Mouse (Mus musculus) CH12.LX (cell line): ENCODE measurements around the gene Cyp2d10. TPM values are rescaled to one million over a fixed set of nuclear protein-coding genes. Genes with fewer than 3 reads are reported as not detected.

Experiments
- DNase-seq: peaks from one replicate; pipeline ENCODE4 v3.0.0-alpha.2; 2013; ENCODE audit errors: extremely low read depth
- H3K27ac ChIP-seq: 2 replicates; pipeline ENCODE4 v1.5.1; 2012; ENCODE audit warnings: low read depth, mild to moderate bottlenecking, control low read depth, moderate library complexity; ENCODE audit not compliant: insufficient read depth
- H3K27me3 ChIP-seq: replicated peaks from 2 replicates; pipeline ENCODE3; 2012; ENCODE audit warnings: inconsistent platforms
- H3K36me3 ChIP-seq, 2 experiments: replicated peaks in 1 of 2; 2 replicates each; pipeline versions ENCODE3 to v1.6.1; 2012; ENCODE audit warnings: inconsistent platforms in 1 of 2, low read length in 1 of 2, mild to moderate bottlenecking in 1 of 2, mixed read lengths in 1 of 2, moderate library complexity in 1 of 2; ENCODE audit not compliant: control insufficient read depth in 1 of 2, insufficient read depth in 1 of 2
- H3K4me1 ChIP-seq, 2 experiments: 2 replicates each; pipeline ENCODE4 v1.6.1; 2012; ENCODE audit warnings: inconsistent platforms in 1 of 2, moderate library complexity in 1 of 2; ENCODE audit not compliant: insufficient read depth in 2 of 2, control insufficient read depth in 1 of 2
- H3K4me2 ChIP-seq: 2 replicates; pipeline ENCODE4 v1.6.1; 2012; ENCODE audit warnings: low read depth, mild to moderate bottlenecking, control low read depth; ENCODE audit not compliant: poor library complexity, insufficient read depth, severe bottlenecking
- H3K4me3 ChIP-seq, 3 experiments: fragments of 150-350 bp in 1 of 3; sonication (generic) in 1 of 3; replicated peaks in 1 of 3; 2 replicates each; pipeline versions ENCODE3 to v1.5.1; 2011 to 2012; ENCODE audit warnings: low read depth in 2 of 3, low read length in 2 of 3, mild to moderate bottlenecking in 2 of 3, moderate library complexity in 2 of 3, control low read depth in 1 of 3, improper control_type of control experiment in 1 of 3, inconsistent platforms in 1 of 3, mixed read lengths in 1 of 3; ENCODE audit not compliant: poor library complexity in 1 of 3
- H3K79me2 ChIP-seq: replicated peaks from 2 replicates; pipeline ENCODE4 v1.6.1; 2012; ENCODE audit warnings: mild to moderate bottlenecking, moderate library complexity; ENCODE audit not compliant: control insufficient read depth, poor library complexity, insufficient read depth, severe bottlenecking; ENCODE audit errors: extremely low read depth
- H3K9ac ChIP-seq: 2 replicates; pipeline ENCODE4 v1.6.1; 2012; ENCODE audit warnings: low read depth, mild to moderate bottlenecking, control low read depth, moderate library complexity; ENCODE audit not compliant: insufficient read depth
- H3K9me3 ChIP-seq: replicated peaks from 2 replicates; pipeline ENCODE3; 2012; ENCODE audit warnings: low read length, inconsistent platforms, mixed read lengths
- CHD2 ChIP-seq: IDR thresholded peaks from 2 replicates; pipeline ENCODE4 v1.6.1; 2011; ENCODE audit warnings: low read length, improper control_type of control experiment
- CTCF ChIP-seq, 2 experiments: IDR thresholded peaks in 1 of 2; conservative IDR thresholded peaks in 1 of 2; 2 replicates each; pipeline ENCODE4 v1.5.1; 2011 to 2012; ENCODE audit warnings: low read depth in 2 of 2, low read length in 2 of 2, improper control_type of control experiment in 1 of 2, inconsistent platforms in 1 of 2, mild to moderate bottlenecking in 1 of 2, moderate library complexity in 1 of 2
- E2F4 ChIP-seq: IDR thresholded peaks from 2 replicates; pipeline ENCODE4 v1.6.1; 2011; ENCODE audit warnings: low read depth, low read length, improper control_type of control experiment; ENCODE audit not compliant: insufficient replicate concordance
- ELF1 ChIP-seq: IDR thresholded peaks from 2 replicates; pipeline ENCODE4 v1.6.1; 2014; ENCODE audit warnings: low read depth, mild to moderate bottlenecking, inconsistent platforms, low read length, improper control_type of control experiment
- EP300 ChIP-seq: IDR thresholded peaks from 2 replicates; pipeline ENCODE4 v1.6.1; 2011; ENCODE audit warnings: low read length, improper control_type of control experiment
- JUND ChIP-seq: conservative IDR thresholded peaks from 2 replicates; pipeline ENCODE4 v1.6.1; 2011; ENCODE audit warnings: low read depth, low read length, improper control_type of control experiment
- MAX ChIP-seq: IDR thresholded peaks from 2 replicates; pipeline ENCODE4 v1.6.1; 2011; ENCODE audit warnings: low read length, improper control_type of control experiment
- NELFE ChIP-seq: IDR thresholded peaks from 2 replicates; pipeline ENCODE4 v1.6.1; 2011; ENCODE audit warnings: low read depth, low read length, improper control_type of control experiment
- RAD21 ChIP-seq: IDR thresholded peaks from 2 replicates; pipeline ENCODE4 v1.6.1; 2011; ENCODE audit warnings: low read depth, mild to moderate bottlenecking, low read length, improper control_type of control experiment, moderate library complexity
- SIN3A ChIP-seq: IDR thresholded peaks from 2 replicates; pipeline ENCODE4 v1.6.1; 2012; ENCODE audit warnings: low read length, improper control_type of control experiment, inconsistent platforms
- UBTF ChIP-seq: IDR thresholded peaks from 2 replicates; pipeline ENCODE4 v1.6.1; 2012; ENCODE audit warnings: low read depth, mild to moderate bottlenecking, inconsistent platforms, low read length, improper control_type of control experiment, moderate library complexity
- USF1 ChIP-seq: IDR thresholded peaks from 2 replicates; pipeline ENCODE4 v1.6.1; 2014; ENCODE audit warnings: low read depth, mild to moderate bottlenecking, inconsistent platforms, low read length, improper control_type of control experiment
- ZC3H11A ChIP-seq: IDR thresholded peaks from 2 replicates; pipeline ENCODE4 v1.6.1; 2012; ENCODE audit warnings: low read depth, mild to moderate bottlenecking, inconsistent platforms, low read length, improper control_type of control experiment
- dilution Hi-C: fragments of 300-500 bp; cut with MboI; formaldehyde crosslinking; loops from 2 replicates; pipeline ENCODE4 v1.14.3; 2020; ENCODE audit warnings: low sequenced_read_pairs; ENCODE audit not compliant: extremely low pct_unique_long_range_greater_than_20kb, extremely low pct_ligation_motif_present
- in situ Hi-C: fragments of 300-500 bp; cut with MboI; formaldehyde crosslinking; loops from 3 replicates; pipeline ENCODE4 v1.14.3; 2019; ENCODE audit warnings: low sequenced_read_pairs, low pct_ligation_motif_present, low pct_unique_long_range_greater_than_20kb, mixed read lengths
- polyA plus RNA-seq: library from polyadenylated mRNA; unstranded; fragments of >175 nt; gene quantifications from 2 replicates; pipeline ENCODE4 v1.2.1, GENCODE M21; 2012; ENCODE audit warnings: low read depth; ENCODE audit not compliant: insufficient read length
- total RNA-seq, 2 experiments: library from RNA; depleted of rRNA; stranded (reverse); fragments of 300-350 nt in 1 of 2; fragments of >200 nt in 1 of 2; gene quantifications; 2 replicates each; pipeline ENCODE4 v1.2.3; 2012 to 2014

The Cyp2d10 gene
- total and polyA plus RNA-seq, 3 experiments, result not detected

DNA sequence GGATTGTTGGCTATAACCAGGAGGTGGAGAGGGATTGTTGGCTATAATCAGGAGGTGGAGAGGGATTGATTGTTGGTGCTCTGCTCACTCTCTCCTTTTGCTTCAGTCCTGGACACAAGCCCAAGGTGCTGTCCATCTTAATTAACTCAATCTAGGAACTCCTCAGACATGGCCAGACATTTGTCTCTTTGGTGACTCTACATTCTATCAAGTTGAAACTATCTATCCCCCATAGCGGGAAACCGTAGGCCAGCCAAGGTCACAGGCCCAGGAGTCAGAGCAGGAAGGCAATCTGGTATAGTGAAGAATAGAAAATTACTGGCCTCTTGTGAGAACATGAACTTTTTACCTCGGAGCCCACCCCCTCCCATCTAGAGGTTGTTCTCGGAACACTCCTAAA, 44.8 kb downstream of the Cyp2d10 start:
- no peak overlapping the region for H3K4me2 ChIP-seq
- no peaks in the 10 kb centered on the region for H3K79me2 ChIP-seq
- H3K27me3 ChIP-seq, result no peaks in the 10 kb centered on the region
- no peak overlapping the region for H3K4me3 ChIP-seq
- no peak overlapping the region for H3K9ac ChIP-seq
- H3K27ac ChIP-seq, result no peak overlapping the region
- no peak for DNase-seq
- in situ Hi-C loops, result no loop called here
- dilution Hi-C loops, result no loop called here
- no peaks in the 10 kb centered on the region for H3K4me1 ChIP-seq
- TF ChIP-seq CHD2 (no peak), E2F4 (no peak), EP300 (no peak), ZC3H11A (no peak), SIN3A (no peak), RAD21 (no peak), NELFE (no peak), MAX (no peak), JUND (no peak), USF1 (no peak)
- TF ChIP-seq, all 38 proteins: peak for 0
- H3K36me3 ChIP-seq, result no peaks in the 10 kb centered on the region
- no peaks in the 10 kb centered on the region for H3K9me3 ChIP-seq

DNA sequence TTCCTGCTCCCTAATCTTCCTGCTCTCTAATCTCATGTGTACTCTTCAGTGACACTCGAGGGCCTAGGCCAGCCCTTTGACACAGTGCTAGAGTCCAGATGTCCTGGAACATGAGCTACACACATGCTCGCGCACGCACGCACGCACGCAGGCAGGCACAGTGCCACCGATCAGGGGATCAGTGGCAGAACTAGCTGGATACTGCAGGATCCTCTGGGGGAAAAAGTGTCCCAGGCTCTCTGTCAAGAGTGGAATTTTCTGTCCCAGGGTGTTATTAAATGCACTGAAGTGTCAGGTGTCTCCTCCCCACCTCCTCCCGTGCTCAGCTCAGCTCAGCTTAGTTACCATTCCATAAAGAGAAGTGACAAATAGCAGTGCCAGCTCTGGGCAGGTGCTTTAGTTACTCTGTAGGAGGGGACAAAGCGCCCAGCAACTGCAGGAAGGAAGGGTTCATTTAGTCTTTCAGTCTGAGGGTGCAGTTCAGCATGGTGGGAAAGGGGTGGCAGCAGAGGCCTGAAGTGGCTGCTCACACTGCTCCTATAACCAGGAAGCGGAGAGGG, 45.5 kb downstream of the Cyp2d10 start:
- H3K4me1 ChIP-seq, result no peaks in the 10 kb centered on the region
- no peak overlapping the region for H3K4me2 ChIP-seq
- no peaks in the 10 kb centered on the region for H3K79me2 ChIP-seq
- dilution Hi-C loops (no loop called here), in situ Hi-C loops (no loop called here)
- H3K4me3 ChIP-seq, result no peak overlapping the region
- no peak overlapping the region for H3K9ac ChIP-seq
- no peaks in the 10 kb centered on the region for H3K36me3 ChIP-seq
- TF ChIP-seq ELF1, result 0 out of 2 replicates have a peak, but pooled peaks have one; percentile 33
- no peak for TF ChIP-seq UBTF
- TF ChIP-seq RAD21, result peak; percentile 20
- TF ChIP-seq CTCF (conservative IDR thresholded peaks at IDR 0.05 in 1 of 2, IDR thresholded peaks at IDR 0.05 in 1 of 2; ENCODE audit: low read depth in 2 of 2, low read length in 2 of 2), result peak in 1 of 2 experiments; percentile 40; a peak in 2 of 4 replicates
- DNase-seq, result no peak
- H3K27me3 ChIP-seq, result no peaks in the 10 kb centered on the region
- no peak overlapping the region; the same call in 1 of the 2 replicates for H3K27ac ChIP-seq
- no peaks in the 10 kb centered on the region for H3K9me3 ChIP-seq
